Mouse (Mus musculus) heart, adult 8-10 months (tissue): ENCODE data around the gene Wfs1. TPM values are rescaled to one million over a fixed set of nuclear protein-coding genes. Genes with fewer than 3 reads are reported as not detected.
"Not testable (repeated sequence)": the region's sequence is repeated elsewhere in the genome, so short reads cannot be mapped to it uniquely, and the experiment has no call there.

Experiments
- DNase-seq: peaks from one replicate; pipeline ENCODE4 v3.0.0; 2022; ENCODE audit warnings: low spot score
- total RNA-seq, 4 experiments: library from RNA; stranded (reverse); gene quantifications; 2 replicates each; pipeline ENCODE4 v1.2.4; 2022

Gene Wfs1
- total RNA-seq, result 100 to 1,000 TPM in 2 of 4 experiments, 10 to 100 TPM in 2; 92.1 to 104 (median 96.8) TPM

GRCm38 (mm10) chr5:36988781-36989624 is at the start of gene Wfs1:
Gene Wfs1 (minus strand): TSS chr5:36989205.
- DNase-seq, result peak; percentile 97

DNA sequence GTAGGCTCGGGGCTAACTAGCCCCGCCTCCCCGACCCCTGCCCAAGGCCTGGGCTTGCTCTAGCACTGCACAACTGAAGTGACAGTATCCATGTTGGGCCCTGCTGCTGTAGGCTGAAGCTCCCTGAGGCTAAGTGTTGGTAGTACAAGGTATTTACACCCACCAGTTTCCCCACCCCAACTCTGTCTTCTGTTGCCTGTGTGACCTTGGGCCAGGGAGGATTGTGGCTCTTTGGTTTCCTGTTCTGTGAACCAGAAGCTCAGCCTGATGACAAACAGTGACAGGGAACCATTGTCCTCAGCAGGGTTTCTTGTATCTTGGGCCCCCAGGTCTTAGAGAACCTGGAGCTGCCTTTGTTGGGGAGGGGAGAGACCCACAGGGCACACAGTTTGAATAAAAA is 47.9 kb upstream of the Wfs1 start:
- no peak for DNase-seq

- no peak for DNase-seq
Measured at GRCm38 (mm10) chr5:37035896-37036295, 46.9 kb upstream of the Wfs1 start.

DNA sequence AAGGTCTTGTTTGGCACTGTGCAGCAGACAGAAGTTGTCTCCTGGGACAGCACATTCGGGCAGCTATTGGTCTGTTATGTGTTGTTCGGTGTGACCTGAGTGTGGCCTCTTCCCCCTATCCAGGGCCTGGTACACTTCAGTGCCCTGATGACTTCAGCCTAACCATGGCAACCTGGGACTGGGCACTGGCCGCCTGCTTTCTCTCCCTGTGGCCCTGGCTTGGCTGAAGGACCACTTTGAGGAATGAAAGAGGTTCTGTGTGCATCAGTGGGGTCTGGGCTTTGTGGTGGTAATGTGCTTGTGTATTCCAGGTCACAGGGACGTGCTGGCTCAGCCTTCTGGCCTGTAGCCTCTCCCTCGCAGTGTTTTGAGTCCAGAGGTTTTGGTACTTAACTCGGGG is 46.2 kb upstream of the Wfs1 start:
- no peak for DNase-seq

- no peak for DNase-seq
Measured at GRCm38 (mm10) chr5:37030753-37031152, 41.7 kb upstream of the Wfs1 start.

- DNase-seq, result no peak
Measured at GRCm38 (mm10) chr5:37029326-37029905, 40.4 kb upstream of the Wfs1 start.

DNA sequence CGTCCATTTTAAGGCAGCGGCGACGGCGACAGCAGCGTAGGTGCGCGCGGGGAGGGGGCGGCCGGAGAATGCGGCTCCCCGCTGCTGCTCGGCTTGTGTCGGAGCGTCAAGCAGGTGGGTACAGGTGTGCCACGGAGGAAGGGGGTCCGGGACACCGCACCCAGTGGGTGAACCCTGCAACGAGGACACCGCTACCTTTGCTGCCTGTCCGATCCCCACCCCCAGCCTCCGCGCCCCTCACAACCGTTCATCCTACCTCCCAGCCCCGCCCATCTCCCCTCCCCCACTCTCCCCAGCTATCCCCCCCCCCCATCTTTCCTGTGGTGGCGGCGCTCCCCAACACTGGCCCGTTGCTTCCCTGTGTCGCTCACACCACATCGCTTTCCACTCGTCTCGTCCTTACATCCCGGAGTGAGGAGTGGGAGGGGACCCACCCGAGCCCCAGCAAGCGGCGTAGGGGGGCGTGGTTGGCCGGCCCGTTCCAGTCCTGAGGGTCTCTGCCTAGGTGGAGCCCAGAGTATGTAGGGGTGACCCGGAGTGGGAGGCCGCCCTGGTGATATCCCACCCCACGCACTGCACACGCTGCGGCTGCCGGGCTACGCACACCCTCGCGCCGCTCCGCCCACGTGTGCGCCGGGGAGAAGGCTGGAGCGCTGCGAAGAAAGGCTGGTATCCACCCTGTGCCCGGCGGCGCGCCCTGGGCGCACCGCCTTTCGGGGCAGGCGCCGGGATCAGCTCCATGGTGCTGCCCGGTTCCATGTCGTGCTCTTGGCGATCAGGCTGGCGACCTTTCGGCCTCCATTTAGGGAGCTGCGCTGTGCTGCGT is 39.7 kb upstream of the Wfs1 start:
- no peak for DNase-seq

DNA sequence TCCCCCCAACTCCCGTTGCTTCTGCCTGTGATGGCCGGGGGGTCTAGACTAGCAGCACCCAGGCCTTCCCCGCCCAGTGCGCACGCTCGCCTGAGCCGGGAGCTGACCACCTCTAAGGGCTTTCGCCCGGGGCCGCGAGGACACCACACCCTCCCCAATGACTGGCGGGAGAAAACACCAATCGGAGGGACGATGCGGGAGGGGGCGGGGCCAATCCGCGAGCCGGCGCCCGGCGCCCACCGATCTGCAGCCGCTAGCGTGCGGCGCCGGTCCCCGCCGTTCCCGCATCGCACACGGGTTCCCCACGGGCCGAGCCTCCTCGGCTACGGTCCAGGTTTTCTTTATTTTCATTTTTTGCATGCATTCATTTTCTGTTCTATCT is 39.1 kb upstream of the Wfs1 start:
- DNase-seq, result peak; percentile 38

- no peak for DNase-seq
Measured at GRCm38 (mm10) chr5:37027701-37028100, 38.7 kb upstream of the Wfs1 start.

- no peak for DNase-seq
Measured at GRCm38 (mm10) chr5:37017222-37017621, 28.2 kb upstream of the Wfs1 start.

DNA sequence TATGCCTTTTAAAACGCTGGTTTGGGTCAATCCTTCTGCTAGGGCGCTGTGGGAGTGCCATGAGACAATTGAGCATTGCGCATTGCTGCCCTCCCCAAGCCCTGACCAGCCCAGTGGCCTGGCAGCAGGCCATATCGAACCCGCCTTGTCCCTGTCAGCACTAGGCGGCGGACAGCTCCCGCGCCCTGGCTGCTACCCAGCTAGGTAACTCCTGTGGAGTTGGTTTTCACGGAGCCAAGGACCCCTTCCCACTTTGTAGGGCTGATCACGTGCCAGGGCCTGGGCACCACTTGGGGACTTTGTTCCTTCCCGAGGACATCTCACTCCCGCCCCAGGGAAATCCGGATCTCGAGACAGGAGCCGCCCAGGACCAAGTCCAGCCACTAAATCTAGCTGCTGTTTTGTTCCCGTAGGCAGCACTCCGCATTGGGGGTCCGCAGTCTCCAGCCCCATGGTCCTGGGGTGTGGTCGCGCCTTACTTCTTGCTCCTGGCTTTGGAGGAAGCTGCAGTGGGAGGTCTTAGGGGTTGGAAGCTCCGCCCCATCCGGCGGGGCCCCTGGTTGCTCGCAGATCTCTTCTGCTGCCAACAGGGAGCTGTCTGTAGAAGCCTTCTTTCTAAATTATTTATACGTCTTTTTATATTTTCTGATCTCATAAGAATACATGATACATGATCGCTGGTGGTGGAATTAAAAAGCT is 26.8 kb upstream of the Wfs1 start:
- no peak for DNase-seq

DNA sequence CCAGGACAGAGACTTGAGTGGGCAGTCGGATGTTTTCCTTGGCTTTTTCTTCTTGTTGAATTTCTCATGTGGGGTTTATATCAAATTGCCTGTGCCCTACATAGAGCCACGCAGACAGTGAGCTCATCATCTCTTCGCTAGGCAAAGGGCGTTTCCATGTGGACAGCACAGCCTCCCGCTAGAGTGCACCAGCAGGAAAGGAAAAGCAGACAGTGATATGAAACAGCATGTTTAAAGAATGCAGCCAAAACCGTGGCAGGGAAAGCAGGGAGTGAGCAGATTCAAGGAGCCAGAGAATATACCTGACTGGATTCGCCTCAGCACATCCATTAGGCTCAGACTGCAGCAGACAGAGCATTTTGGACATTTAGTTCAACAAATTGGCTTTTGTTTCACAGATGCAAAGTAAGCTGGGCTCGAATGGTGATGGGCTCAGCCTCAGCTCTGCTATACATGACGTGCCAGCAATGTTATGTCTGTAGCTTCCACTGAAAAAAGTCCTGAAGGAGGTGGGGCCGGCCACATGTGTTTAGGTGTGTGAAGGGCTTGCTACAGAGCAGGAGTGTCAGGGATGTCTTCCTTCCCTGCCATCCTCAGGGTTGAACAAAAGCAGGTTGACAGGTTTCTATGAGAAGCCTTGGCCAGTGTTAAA is 21.8 kb upstream of the Wfs1 start:
- no peak for DNase-seq

- not testable (repeated sequence) for DNase-seq
Measured at GRCm38 (mm10) chr5:37009761-37010160, 20.8 kb upstream of the Wfs1 start.

DNA sequence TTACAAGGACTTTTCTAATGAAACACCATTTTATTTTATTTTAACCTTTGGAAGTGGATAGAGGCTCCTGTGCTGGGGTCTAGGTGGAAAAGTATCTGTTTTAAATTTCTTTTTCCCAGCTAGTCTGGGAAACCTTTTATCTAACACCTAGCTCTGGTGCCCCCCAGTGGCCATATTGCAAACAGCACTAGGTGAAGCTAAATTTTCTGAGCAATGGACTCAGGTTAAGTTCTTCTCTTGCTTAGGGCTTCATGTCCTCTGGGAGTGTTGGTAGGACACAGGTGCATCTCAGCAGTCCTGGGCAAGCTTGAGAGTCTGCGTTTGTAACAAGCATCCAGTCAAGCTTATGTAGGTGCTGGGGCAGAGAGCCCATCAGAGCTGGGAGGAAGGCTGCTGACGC is 13.0 kb upstream of the Wfs1 start:
- peak; percentile 53 for DNase-seq

GRCm38 (mm10) chr5:37001002-37001401 is 12.0 kb upstream of the Wfs1 start:
- no peak for DNase-seq

DNA sequence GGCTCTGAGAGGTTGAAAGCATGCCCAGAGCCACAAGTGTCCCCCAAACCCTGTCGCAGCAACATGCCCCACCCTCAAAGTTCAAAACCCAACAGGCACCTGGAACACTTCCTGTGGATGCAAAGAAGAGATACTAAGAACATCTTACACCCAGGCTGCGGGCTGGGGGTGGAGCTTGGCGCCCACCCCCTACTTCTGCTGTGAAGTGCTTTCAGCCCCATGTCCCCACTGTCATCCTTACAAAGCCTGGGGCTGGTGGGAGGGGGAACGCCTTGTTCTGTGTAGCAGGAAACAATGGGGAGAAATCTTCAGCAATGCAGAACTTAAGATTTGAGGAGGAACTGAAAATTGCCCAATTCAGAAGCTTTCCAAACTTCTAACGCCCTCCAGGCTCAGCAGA is 9.0 kb upstream of the Wfs1 start:
- no peak for DNase-seq

DNA sequence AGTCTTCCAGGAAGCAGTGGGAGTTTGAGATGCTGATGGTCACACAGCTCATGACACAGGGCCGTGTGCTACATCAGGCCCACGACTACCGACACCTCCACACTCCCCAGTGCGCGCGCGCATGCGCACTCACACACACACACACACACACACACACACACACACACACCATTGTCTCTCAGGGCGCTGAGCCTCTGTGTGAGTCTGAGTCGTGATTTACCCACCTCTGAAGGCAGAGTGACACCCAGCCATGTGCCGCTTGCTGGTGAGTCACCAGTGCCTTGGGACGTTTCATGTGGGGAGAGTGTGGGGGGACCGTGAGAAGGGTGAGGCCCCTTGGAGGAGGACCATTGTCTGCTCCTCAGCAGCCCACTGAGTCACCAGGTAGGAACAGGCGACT is 7.4 kb upstream of the Wfs1 start:
- no peak for DNase-seq

DNA sequence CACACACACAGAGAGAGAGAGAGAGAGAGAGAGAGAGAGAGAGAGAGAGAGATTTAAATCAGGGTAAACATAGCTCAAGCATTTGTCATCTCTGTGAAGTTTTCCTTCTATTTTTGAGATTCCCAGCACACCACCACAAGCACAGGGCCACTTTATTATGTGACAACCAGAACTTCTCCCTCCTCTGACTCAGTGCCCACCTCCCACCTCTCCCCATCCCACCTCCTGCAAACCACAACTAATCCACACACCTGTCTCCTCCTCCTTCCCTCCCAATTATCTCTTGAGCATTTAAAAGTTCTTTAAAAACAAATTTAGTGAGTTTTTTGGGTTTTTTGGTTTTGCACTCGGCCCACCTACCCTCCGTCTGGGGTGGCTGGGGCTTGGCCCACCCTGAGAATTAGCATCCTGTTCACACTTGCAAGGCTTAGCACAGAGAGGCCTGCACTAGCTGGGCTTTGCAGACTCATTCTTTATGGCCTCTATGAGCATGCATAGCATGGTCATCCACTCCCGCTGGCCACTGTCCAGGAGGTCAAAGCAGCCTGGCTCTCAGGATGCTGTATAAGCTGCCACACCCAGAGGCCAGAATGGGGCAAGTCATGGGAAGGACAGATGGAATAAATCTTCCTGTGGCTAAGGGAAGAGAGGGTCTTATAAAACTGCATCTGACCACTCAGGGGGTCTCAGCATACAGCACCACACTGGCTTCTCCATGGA is 1.8 kb upstream of the Wfs1 start:
- no peak for DNase-seq

- no peak for DNase-seq
Measured at GRCm38 (mm10) chr5:36990196-36990595, 1.2 kb upstream of the Wfs1 start.

- DNase-seq, result no peak
Measured at GRCm38 (mm10) chr5:36989625-36989977, 596 bp upstream of the Wfs1 start.
